Mouse (Mus musculus) adipocyte (in vitro differentiated cells): Measurements from ENCODE around the gene Smim13.

ENCODE experiments used
- DNase-seq: peaks from one replicate; pipeline ENCODE4 v3.0.0-alpha.2; 2016; ENCODE audit warnings: low spot score

The Smim13 gene

GRCm38 (mm10) chr13:41291466-41291974 lies 41.9 kb downstream of the Smim13 start:
- DNase-seq, result no peak

DNA sequence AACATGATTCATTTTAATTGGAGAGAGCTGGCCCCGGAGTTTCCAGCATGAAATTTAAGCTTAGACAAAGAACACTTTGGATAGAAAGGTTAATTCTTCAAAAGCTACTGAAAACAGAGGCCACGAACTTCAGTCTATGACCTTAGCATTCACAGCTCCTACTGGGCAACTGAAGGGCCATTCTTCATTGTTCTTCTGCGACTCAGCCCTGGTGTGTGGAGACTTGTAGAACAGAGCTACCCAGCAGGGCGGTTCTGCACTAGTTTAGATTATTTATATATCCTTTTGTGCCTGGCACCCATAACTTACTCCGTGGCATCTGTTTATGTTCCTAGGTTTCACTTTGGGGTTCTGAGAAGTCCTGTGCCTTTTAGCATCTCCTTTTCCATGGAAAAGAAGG lies 44.0 kb downstream of the Smim13 start:
- no peak for DNase-seq

- no peak for DNase-seq
Observed at GRCm38 (mm10) chr13:41295886-41296285, 46.2 kb downstream of the Smim13 start.

DNA sequence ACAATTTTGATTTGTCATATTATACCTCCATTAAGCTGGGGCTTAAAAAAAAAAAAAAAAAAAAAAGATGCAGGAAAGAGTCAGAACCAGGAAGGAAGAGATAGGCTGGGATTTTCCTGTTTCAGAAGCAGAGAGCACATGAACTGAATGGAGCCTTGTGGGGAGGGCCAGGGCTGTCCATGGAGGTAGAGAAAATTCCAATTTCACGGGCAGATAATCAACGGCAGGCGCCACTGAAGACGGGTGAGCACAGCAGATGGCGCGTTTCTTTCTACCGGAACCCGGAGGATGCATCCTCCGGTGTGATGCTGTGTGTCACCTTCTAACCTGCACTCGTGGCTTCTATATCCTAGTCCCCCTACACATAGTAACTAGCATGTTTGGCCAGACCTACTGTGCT lies 46.8 kb downstream of the Smim13 start:
- no peak for DNase-seq

- DNase-seq, result no peak
Observed at GRCm38 (mm10) chr13:41298533-41298932, 48.9 kb downstream of the Smim13 start.

- DNase-seq, result no peak
Observed at GRCm38 (mm10) chr13:41298996-41299395, 49.4 kb downstream of the Smim13 start.

- DNase-seq, result no peak
Observed at GRCm38 (mm10) chr13:41300037-41300436, 50.4 kb downstream of the Smim13 start.

DNA sequence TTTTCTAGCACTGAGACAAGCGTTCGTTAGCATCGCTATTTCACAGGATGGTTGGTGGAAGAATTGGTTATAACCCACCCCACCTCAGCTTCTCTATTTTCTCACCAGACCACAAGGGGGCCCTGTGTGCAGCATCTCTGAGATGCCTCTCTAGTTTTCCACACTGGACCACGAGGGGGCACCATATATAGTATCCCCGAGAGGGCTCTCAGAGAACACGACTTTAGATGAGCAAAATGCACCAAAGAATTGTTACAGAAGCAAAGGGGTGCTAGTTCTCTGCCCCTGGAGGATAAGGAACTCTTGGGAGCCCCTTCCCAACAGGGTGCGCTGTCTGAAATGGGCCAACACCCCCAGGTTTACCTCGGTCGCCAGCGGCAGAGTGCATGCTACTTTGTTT lies 53.1 kb downstream of the Smim13 start:
- DNase-seq, result peak; percentile 72

DNA sequence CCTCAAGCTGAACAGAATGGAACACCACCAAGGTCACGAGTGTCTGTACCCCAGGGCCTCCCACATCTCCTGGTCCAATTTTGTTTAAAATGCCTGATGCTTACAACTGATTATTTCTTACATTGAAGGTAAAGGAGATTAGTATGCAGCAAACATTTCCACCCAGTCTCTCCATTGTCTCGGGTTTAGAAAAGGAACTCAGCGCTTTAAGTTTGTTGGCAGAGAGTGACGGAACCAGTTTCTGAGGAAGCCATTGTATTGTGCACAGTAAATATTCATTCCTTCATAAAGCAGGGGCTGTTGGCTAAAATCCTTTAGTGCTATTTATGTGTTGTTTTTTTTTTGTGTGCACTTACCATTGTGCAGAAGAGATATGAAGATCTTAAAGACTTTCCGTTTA lies 71.1 kb downstream of the Smim13 start:
- no peak for DNase-seq

DNA sequence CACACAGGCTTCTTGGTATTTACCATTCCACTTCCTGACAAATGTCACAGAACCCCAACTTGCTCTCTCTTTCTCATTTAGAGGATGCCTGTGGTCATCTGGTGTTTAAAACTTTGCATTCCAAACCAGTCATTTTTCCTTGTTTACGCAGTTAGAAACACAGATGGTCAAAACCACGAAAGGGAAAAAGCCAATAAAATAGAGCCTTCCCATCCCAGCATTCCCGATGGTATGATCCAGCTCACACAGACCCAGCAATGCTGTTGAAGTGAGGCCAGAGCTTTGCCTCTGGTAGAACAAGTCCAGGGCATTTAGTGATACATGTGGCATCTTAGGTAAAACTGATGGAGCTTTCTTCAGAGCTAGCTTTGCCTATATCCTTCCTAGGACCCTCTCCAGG lies 71.8 kb downstream of the Smim13 start:
- DNase-seq, result peak; percentile 23

DNA sequence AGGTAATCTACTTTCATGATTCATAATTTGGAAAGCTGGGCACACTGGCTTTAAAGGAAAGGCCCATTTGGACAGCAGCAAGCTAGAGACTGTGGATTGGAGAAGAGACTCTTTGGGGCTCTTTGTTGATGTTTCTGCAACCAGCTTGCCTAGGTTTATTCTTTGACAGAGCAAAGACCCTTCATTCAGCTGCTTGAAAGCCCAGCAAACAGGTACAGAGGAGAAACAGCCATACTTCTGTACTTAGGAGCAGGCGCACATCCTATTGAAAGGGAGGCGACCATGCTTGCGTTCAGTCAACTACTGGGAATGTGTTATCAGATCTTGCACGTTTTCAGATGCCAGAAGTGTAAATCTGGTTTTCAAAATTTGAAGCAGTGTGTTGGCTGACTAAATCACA lies 75.0 kb downstream of the Smim13 start:
- DNase-seq, result no peak

DNA sequence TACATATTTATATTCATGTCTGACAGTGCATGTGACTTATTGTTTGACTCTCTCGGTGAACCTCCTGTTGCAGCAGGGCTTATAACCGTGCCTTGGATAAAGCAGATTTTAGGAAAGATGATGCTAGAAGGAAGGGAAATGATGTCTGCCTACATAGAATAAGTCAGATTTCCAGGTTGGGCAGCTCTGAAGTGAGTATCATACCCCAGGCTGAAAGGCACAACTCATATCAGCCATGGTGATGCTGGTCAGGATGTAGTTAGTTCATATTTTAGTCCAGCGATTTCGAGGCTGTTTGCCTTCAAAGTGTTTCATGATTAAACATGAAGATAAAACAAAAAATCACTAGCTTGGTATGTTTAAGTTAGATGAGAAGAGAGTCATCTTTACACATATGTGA lies 75.7 kb downstream of the Smim13 start:
- DNase-seq, result no peak

GRCm38 (mm10) chr13:41326134-41326533 lies 76.5 kb downstream of the Smim13 start:
- DNase-seq, result no peak
